Mouse (Mus musculus) hindbrain, postnatal 0 days (tissue): ENCODE results near the gene BC051142. TPM values are rescaled to one million over a fixed set of nuclear protein-coding genes. Genes with fewer than 3 reads are reported as not detected.
A peak's percentile ranks its signal among the peaks of the same experiment; 100 is the strongest.

Source experiments
- ATAC-seq: fragments of 200-750 bp; cut with Nextera tagmentation; 2 replicates; pipeline ENCODE4 v1.8.0; 2017; ENCODE audit warnings: mild to moderate bottlenecking, moderate TSS enrichment, moderate library complexity
- DNase-seq: peaks from one replicate; pipeline ENCODE4 v3.0.0-alpha.2; 2015; ENCODE audit warnings: low spot score
- H3K27ac ChIP-seq: fragments of 300-500 bp; sonication (generic); 2 replicates; pipeline ENCODE4 v1.5.1; 2014; ENCODE audit warnings: mild to moderate bottlenecking
- H3K27me3 ChIP-seq: fragments of 300-500 bp; sonication (generic); 2 replicates; pipeline ENCODE4 v1.6.1; 2014; ENCODE audit warnings: low read length, mixed read lengths; ENCODE audit not compliant: insufficient read depth
- H3K36me3 ChIP-seq: fragments of 300-500 bp; sonication (generic); 2 replicates; pipeline ENCODE4 v1.6.1; 2014; ENCODE audit warnings: low read length, mixed read lengths; ENCODE audit not compliant: insufficient read depth
- H3K4me1 ChIP-seq: fragments of 300-500 bp; sonication (generic); 2 replicates; pipeline ENCODE4 v1.6.1; 2014; ENCODE audit warnings: antibody characterized with exemption, low read length, mixed read lengths; ENCODE audit not compliant: insufficient read depth
- H3K4me2 ChIP-seq: fragments of 300-500 bp; sonication (generic); 2 replicates; pipeline ENCODE4 v1.6.1; 2014; ENCODE audit warnings: low read depth, mild to moderate bottlenecking, low read length, moderate library complexity, mixed read lengths
- H3K4me3 ChIP-seq: fragments of 300-500 bp; sonication (generic); 2 replicates; pipeline ENCODE4 v1.5.1; 2014; ENCODE audit warnings: low read length
- H3K9ac ChIP-seq: fragments of 300-500 bp; sonication (generic); replicated peaks from 2 replicates; pipeline ENCODE4 v1.6.1; 2014; ENCODE audit warnings: mild to moderate bottlenecking, low read length, moderate library complexity, mixed read lengths
- H3K9me3 ChIP-seq: fragments of 300-500 bp; sonication (generic); 2 replicates; pipeline ENCODE4 v1.6.1; 2016; ENCODE audit warnings: low read length, mixed read lengths
- CTCF ChIP-seq: IDR thresholded peaks from 2 replicates; pipeline ENCODE4 v1.5.1; 2016; ENCODE audit warnings: antibody characterized with exemption, control low read depth, low read depth
- WGBS: fragments of 180-500 bp; shearing (Covaris S2); extraction: QIAGEN DNeasy Blood & Tissue Kit; methylation state at CpG from one replicate; pipeline ENCODE4 v1.1.7; 2014; 5-methylcytosine and 5-hydroxymethylcytosine counted together
- polyA plus RNA-seq: library from polyadenylated mRNA; unstranded; fragments of >200 nt; fragmentation: Nextera tagmentation; extraction: Ambion mirVana; gene quantifications from 2 replicates; pipeline ENCODE4 v1.2.1, GENCODE M21; 2015
- total RNA-seq: library from RNA; depleted of rRNA; stranded (reverse); fragments of >200 nt; gene quantifications from 2 replicates; pipeline ENCODE4 v1.2.3, GENCODE M21; 2014

Gene BC051142
- total and polyA plus RNA-seq, 2 experiments from 2014 or later = 4.4 to 6.8 TPM

DNA sequence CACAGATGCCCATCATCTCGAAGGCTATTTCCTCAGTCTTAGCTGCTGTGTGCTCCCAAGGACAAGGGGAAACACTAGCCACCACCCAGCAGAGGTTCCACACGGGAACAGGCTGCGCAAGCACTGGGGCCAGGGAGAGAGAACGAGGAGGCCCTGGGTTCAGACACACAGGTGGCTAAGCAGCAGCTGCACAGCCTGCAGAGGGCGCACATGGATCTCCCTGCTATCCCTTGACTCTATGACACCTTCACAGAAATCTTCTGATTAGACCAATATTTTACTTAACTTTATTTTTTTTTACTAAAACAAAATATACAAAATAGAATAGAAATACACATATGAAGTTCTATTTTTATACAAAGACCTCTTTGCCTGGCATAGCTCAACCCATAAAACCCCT lies 1.3 kb upstream of the BC051142 start:
- 69% methylated on average over 5 of the region's 5 CpGs for WGBS

DNA sequence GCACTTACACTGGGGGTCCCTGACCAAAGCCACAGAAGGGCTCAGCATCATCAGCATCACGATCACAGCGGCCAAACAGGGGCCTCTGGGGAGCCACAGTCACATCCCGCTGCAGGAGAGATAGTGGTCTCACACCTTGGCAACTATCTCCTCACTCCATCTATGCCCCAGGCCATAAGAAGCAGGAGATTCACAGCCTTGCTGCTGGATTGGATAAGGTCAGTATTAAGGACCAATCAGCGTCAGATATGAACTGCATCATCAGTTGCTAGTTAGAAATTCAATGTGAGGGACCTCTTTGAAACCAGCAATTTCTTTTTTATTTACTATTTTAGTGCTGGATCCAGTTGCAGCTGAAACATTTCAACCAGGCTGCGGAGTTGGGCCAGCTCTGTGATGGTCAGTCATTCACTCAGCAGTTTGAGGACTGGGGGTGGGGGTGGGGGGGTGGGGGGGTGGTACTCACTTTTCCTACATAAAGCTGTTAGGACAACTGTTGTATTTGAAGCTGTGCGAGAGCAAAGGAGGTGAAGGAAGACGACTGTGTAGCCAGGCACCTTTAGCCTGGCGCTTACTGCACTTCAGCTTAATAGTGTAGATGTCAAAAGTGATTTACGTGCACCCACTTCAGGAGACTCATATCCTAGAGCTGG lies 436 bp upstream of the BC051142 start:
- peak; percentile 94 for DNase-seq
- peak overlapping the region; percentile 91; the same call in 1 of the 2 replicates for H3K9ac ChIP-seq
- TF ChIP-seq CTCF = no peak
- peak overlapping the region; percentile 99 for H3K27ac ChIP-seq
- H3K36me3 ChIP-seq = no peaks in the 10 kb centered on the region
- no peaks in the 10 kb centered on the region for H3K27me3 ChIP-seq
- WGBS = 13% methylated on average over 9 of the region's 9 CpGs
- H3K4me2 ChIP-seq = peak overlapping the region; percentile 73
- ATAC-seq = peak; percentile 85
- H3K4me3 ChIP-seq = peak overlapping the region; percentile 64
- H3K4me1 ChIP-seq = no peaks in the 10 kb centered on the region
- H3K9me3 ChIP-seq = no peaks in the 10 kb centered on the region

More for the DNA sequence above, 1.3 kb upstream of the BC051142 start:
- Histone ChIP-seq H3K4me2 (no peak overlapping the region), H3K9ac (no peak overlapping the region), H3K4me3 (no peak overlapping the region), H3K4me1 (no peaks in the 10 kb centered on the region), H3K9me3 (no peaks in the 10 kb centered on the region), H3K27ac (no peak overlapping the region), H3K36me3 (no peaks in the 10 kb centered on the region), H3K27me3 (no peaks in the 10 kb centered on the region)
- TF ChIP-seq CTCF = peak; percentile 36
- ATAC-seq = no peak
- no peak for DNase-seq

DNA sequence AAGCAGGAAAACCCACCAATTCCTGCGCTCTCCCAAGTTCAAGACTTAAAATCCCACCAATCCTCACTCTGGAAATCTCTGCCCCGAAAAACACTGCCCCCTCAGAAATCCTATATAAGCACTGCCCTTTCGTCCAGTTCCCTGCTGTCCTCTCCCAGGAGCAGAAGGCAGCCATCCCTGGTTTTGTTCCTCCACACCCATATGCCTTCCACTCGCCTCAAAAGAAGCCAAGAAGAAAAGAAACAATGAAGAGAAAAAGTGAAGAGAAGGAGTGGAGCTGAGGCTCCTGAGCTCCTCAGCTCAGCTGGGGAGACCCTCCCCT lies 735 bp downstream of the BC051142 start:
- peak overlapping the region; percentile 73 for H3K4me2 ChIP-seq
- DNase-seq (no peak), ATAC-seq (peak; percentile 16)
- no peaks in the 10 kb centered on the region for H3K9me3 ChIP-seq
- WGBS = 30% methylated on average over 4 of the region's 4 CpGs
- peak overlapping the region; percentile 99 for H3K27ac ChIP-seq
- no peaks in the 10 kb centered on the region for H3K27me3 ChIP-seq
- H3K4me1 ChIP-seq = no peaks in the 10 kb centered on the region
- peak overlapping the region; percentile 91 for H3K9ac ChIP-seq
- no peak for TF ChIP-seq CTCF
- no peaks in the 10 kb centered on the region for H3K36me3 ChIP-seq
- peak overlapping the region; percentile 64 for H3K4me3 ChIP-seq

DNA sequence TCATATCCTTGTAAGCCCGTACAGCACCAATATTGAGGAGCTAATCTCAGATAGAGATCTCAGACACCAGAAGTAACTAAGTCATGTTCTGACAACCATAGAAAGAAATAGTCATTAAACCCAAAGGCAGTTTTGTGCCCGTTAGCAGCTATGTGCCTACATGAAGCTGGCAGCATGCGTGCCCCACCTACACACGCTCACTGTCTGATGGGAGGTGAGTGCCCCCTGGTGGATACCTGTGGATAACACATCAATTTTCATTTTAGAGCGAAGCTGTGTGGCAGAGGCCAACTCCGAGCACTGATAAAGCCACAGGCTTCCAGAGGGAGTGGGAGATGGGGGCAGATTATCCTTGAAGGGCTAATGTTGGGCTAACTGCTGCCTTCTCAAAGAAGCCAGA lies 12.5 kb downstream of the BC051142 start:
- no peaks in the 10 kb centered on the region for H3K36me3 ChIP-seq
- no peak overlapping the region for H3K4me3 ChIP-seq
- no peaks in the 10 kb centered on the region for H3K4me1 ChIP-seq
- H3K4me2 ChIP-seq = no peak overlapping the region
- WGBS = 19% methylated on average over 6 of the region's 6 CpGs
- no peaks in the 10 kb centered on the region for H3K27me3 ChIP-seq
- TF ChIP-seq CTCF = peak; percentile 93
- DNase-seq (peak; percentile 83), ATAC-seq (peak; percentile 76; the same call in 1 of the 2 replicates)
- no peak overlapping the region for H3K9ac ChIP-seq
- H3K9me3 ChIP-seq = no peaks in the 10 kb centered on the region
- no peak overlapping the region for H3K27ac ChIP-seq

DNA sequence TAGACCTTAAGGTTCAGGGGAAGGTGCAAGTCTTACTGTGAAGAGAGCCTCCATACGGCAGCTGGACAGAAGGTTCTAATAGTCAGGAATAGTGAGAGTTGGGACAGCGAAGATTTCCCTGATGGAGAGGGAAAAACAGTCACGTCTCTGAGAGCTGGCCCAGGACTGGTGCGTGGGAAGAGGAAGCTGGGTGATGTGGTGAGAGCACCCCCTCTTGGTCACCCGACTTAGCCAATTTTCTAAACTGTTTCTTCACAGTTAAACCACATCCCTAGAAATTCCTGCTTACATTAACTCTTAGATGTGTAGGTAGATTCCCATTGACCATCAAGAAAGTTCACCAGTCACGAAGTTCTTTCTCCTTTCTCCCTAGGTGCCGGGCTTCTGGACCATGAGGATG lies 21.4 kb downstream of the BC051142 start:
- Histone ChIP-seq H3K9ac (no peak overlapping the region), H3K4me3 (no peak overlapping the region), H3K4me2 (no peak overlapping the region), H3K27ac (no peak overlapping the region), H3K9me3 (no peaks in the 10 kb centered on the region), H3K4me1 (no peaks in the 10 kb centered on the region), H3K27me3 (no peaks in the 10 kb centered on the region), H3K36me3 (no peaks in the 10 kb centered on the region)
- WGBS = 80% methylated on average over 7 of the region's 7 CpGs
- DNase-seq (no peak), ATAC-seq (no peak)
- no peak for TF ChIP-seq CTCF

DNA sequence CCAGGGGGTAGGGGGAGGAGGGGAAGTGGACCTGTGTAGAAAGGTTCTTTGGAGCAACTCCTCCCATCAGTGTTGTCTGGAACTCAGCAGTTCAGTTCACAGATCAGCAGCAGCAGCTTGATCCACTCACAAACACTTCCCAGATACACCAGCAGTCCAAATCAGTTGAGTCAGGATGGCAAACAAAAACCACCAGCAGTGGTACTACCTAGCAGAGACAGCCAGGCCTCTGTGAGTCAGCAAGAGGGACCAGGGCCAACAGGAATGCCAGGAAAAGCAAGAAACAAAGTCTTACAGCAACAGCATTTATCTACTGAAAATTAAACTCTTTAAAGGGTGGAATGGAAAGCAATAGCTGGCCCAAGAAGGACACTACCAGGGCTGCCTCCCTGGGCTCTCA lies 29.0 kb downstream of the BC051142 start:
- ATAC-seq (no peak), DNase-seq (no peak)
- TF ChIP-seq CTCF = no peak
- Histone ChIP-seq H3K4me2 (no peak overlapping the region), H3K27me3 (no peaks in the 10 kb centered on the region), H3K9ac (no peak overlapping the region), H3K9me3 (no peaks in the 10 kb centered on the region), H3K36me3 (no peaks in the 10 kb centered on the region), H3K4me3 (no peak overlapping the region), H3K4me1 (no peaks in the 10 kb centered on the region), H3K27ac (no peak overlapping the region)

DNA sequence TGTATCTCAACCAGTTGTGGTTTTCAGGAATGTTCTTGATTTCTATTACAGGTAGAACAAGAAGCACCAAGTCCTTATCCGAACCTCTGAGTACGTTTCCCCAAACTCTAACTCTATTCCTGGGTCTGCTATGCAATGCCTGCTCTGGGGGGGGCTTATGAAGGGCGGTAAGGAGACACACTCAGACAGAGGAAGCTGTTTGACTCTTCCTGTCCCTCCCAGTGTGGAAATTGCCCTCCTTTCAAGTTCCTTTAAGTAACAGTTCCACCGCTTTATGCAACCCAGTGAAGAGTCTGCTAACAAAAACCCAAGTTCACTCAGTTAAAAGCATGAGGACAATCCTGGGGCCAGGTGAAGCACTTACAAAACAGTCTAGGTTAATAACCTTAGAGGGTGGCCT lies 38.5 kb downstream of the BC051142 start:
- no peak for TF ChIP-seq CTCF
- Histone ChIP-seq H3K4me3 (no peak overlapping the region), H3K9ac (no peak overlapping the region), H3K27me3 (no peaks in the 10 kb centered on the region), H3K4me1 (no peaks in the 10 kb centered on the region), H3K36me3 (no peaks in the 10 kb centered on the region), H3K9me3 (no peaks in the 10 kb centered on the region), H3K4me2 (no peak overlapping the region), H3K27ac (no peak overlapping the region)
- DNase-seq = no peak
- WGBS = 72% methylated on average over 4 of the region's 4 CpGs
- no peak for ATAC-seq
